Mouse (Mus musculus): ENCODE results near the gene Pros1.

DNA sequence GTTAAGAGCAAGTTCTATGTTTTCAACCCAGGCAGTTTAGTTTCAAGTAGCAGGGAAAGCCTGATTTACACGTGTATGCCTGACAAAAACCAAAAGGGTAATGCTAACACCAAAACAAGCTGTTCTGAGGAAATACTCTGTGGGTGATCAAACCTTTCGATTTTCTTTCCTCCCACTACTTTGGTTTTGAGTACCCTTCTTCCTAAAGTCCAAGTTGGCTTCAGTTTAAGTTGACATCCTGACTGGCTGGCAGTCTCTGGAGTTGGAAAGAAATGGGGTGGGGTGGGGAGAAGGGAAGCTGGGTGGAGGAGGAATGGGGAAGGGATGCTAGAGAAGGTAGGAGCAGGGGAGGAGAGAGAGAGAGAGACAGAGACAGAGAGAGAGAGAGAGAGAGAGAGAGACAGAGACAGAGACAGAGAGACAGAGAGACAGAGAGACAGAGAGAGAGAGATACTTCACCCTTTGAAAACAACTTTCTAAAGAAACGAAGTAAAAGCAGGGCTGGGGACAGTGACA, 438 bp upstream of the Pros1 start:
- TF ChIP-seq CTCF (IDR thresholded peaks at IDR 0.05; ENCODE audit: low read depth): no peak
- TF ChIP-seq EP300 (IDR thresholded peaks at IDR 0.05; ENCODE audit: low read depth): no peak
